ENCODE assay signal across 8 mouse cellular contexts in genomic region chr5:90223534-90224381, GRCm38 (mm10). TPM values are rescaled to one million over a fixed set of nuclear protein-coding genes. Genes with fewer than 3 reads are reported as not detected.
DNase-seq lines count a peak whose midpoint lies in the region; ATAC-seq and TF ChIP-seq lines count a peak whose summit lies in the region.

Cox18 (minus strand) TSS chr5:90224001.

- H3K36me3 ChIP-seq in C2C12 (ENCODE audit: control insufficient read depth, insufficient read depth), result peaks cover 40% of the 10 kb centered on the region
- peaks cover 46% of the 10 kb centered on the region for H3K36me3 ChIP-seq in erythroblast, embryonic 14.5 days (ENCODE audit: control insufficient read depth)
- H3K36me3 ChIP-seq in heart, embryonic 11.5 days (ENCODE audit: control insufficient read depth, insufficient read depth, low read length), result peaks cover 3% of the 10 kb centered on the region; the same call in 1 of the 2 replicates
- peaks cover 34% of the 10 kb centered on the region for H3K36me3 ChIP-seq in kidney, embryonic 16.5 days (ENCODE audit: insufficient read depth, low read length)
- H3K36me3 ChIP-seq in liver, adult 2 months (ENCODE audit: control insufficient read depth, insufficient read depth, low read length), result peaks cover 20% of the 10 kb centered on the region
- H3K36me3 ChIP-seq in myocyte (ENCODE audit: control insufficient read depth, insufficient read depth), result peaks cover 12% of the 10 kb centered on the region
- no peaks in the 10 kb centered on the region; the same call in 1 of the 2 replicates for H3K36me3 ChIP-seq in splenic B cell, adult 2 months (ENCODE audit: control insufficient read depth, insufficient read depth, low read length, poor library complexity, severe bottlenecking)

- H3K4me2 ChIP-seq in heart, embryonic 11.5 days, result peak within 1 kb of the TSS; percentile 78
- peak within 1 kb of the TSS; percentile 75 for H3K4me2 ChIP-seq in kidney, embryonic 16.5 days (replicated peaks; ENCODE audit: low read depth, low read length)
- peak within 1 kb of the TSS; percentile 91 for H3K4me2 ChIP-seq in myocyte (ENCODE audit: low read depth)

- ATAC-seq in heart, embryonic 11.5 days (replicated peaks; ENCODE audit: insufficient number of reproducible peaks, low FRiP score, low TSS enrichment), result peak; percentile 97
- peak; percentile 98 for ATAC-seq in kidney, embryonic 16.5 days (ENCODE audit: low FRiP score, low TSS enrichment)

- peaks cover 21% of the 10 kb centered on the region for H3K4me1 ChIP-seq in erythroblast, embryonic 14.5 days (ENCODE audit: control insufficient read depth)
- H3K4me1 ChIP-seq in heart, embryonic 11.5 days (ENCODE audit: control insufficient read depth, insufficient read depth, low read length), result peaks cover 6% of the 10 kb centered on the region
- peaks cover 15% of the 10 kb centered on the region for H3K4me1 ChIP-seq in kidney, embryonic 16.5 days (ENCODE audit: insufficient read depth, low read length)
- peaks cover 3% of the 10 kb centered on the region; the same call in 1 of the 2 replicates for H3K4me1 ChIP-seq in liver, adult 2 months (ENCODE audit: control insufficient read depth, insufficient read depth, low read length)

- H3K27me3 ChIP-seq in C2C12 (ENCODE audit: control insufficient read depth, insufficient read depth, insufficient read length), result no peaks in the 10 kb centered on the region
- H3K27me3 ChIP-seq in erythroblast, embryonic 14.5 days (ENCODE audit: control insufficient read depth), result no peaks in the 10 kb centered on the region
- no peaks in the 10 kb centered on the region for H3K27me3 ChIP-seq in heart, embryonic 11.5 days (ENCODE audit: control insufficient read depth, insufficient read depth, low read length)
- H3K27me3 ChIP-seq in kidney, embryonic 16.5 days (ENCODE audit: insufficient read depth, low read length), result no peaks in the 10 kb centered on the region
- H3K27me3 ChIP-seq in liver, adult 2 months (ENCODE audit: control insufficient read depth, insufficient read depth, low read length), result no peaks in the 10 kb centered on the region
- no peaks in the 10 kb centered on the region for H3K27me3 ChIP-seq in myocyte (ENCODE audit: control insufficient read depth, insufficient read depth, insufficient read length)
- H3K27me3 ChIP-seq in splenic B cell, adult 2 months (ENCODE audit: control insufficient read depth, insufficient read depth, low read length, poor library complexity, severe bottlenecking), result no peaks in the 10 kb centered on the region

- peak within 1 kb of the TSS; percentile 91 for H3K27ac ChIP-seq in heart, embryonic 11.5 days (ENCODE audit: low read depth, low read length)
- H3K27ac ChIP-seq in kidney, embryonic 16.5 days (ENCODE audit: low read length), result peak within 1 kb of the TSS; percentile 91
- H3K27ac ChIP-seq in liver, adult 2 months (replicated peaks; ENCODE audit: insufficient read depth, low read depth, low read length), result peak within 1 kb of the TSS; percentile 61

- H3ac ChIP-seq in C2C12 (ENCODE audit: control insufficient read depth, insufficient read length, low read depth), result peak within 1 kb of the TSS; percentile 88
- H3ac ChIP-seq in myocyte (ENCODE audit: control insufficient read depth, insufficient read length), result peak within 1 kb of the TSS; percentile 52

- peak; percentile 99 for DNase-seq in brain, embryonic 14.5 days (ENCODE audit: low read depth)
- peak; percentile 99 for DNase-seq in liver, adult 2 months (ENCODE audit: extremely low read depth, low read depth, low spot score)
- DNase-seq in splenic B cell, adult 2 months (ENCODE audit: low read depth, low spot score), result peak; percentile 100

- no peaks in the 10 kb centered on the region for H3K9me3 ChIP-seq in erythroblast, embryonic 14.5 days (ENCODE audit: control insufficient read depth, low read length)
- no peaks in the 10 kb centered on the region for H3K9me3 ChIP-seq in heart, embryonic 11.5 days (replicated peaks; ENCODE audit: control insufficient read depth, low read length)
- no peaks in the 10 kb centered on the region for H3K9me3 ChIP-seq in kidney, embryonic 16.5 days (ENCODE audit: low read length)

- peaks cover 10% of the 10 kb centered on the region for H3K79me3 ChIP-seq in C2C12 (ENCODE audit: low read depth)

- peaks cover 31% of the 10 kb centered on the region for H3K79me2 ChIP-seq in C2C12 (ENCODE audit: control insufficient read depth, insufficient read depth)
- no peaks in the 10 kb centered on the region; the same call in 1 of the 2 replicates for H3K79me2 ChIP-seq in liver, adult 2 months (ENCODE audit: control insufficient read depth, insufficient read depth, low read length)
- peaks cover 12% of the 10 kb centered on the region for H3K79me2 ChIP-seq in myocyte (ENCODE audit: control insufficient read depth, insufficient read depth)

- peak; percentile 55; the same call in 1 of the 2 replicates for TF ChIP-seq POLR2A in brain, embryonic 14.5 days (IDR thresholded peaks at IDR 0.05; ENCODE audit: borderline replicate concordance, extremely low read depth, insufficient read depth, insufficient read length, poor library complexity, severe bottlenecking)
- TF ChIP-seq POLR2A in liver, adult 2 months (IDR thresholded peaks at IDR 0.05; ENCODE audit: extremely low read depth, insufficient read depth, low read length), result peak; percentile 46; the same call in 1 of the 2 replicates
- TF ChIP-seq POLR2A in myocyte (IDR thresholded peaks at IDR 0.05; ENCODE audit: insufficient read length, low read depth), result peak; percentile 92

- TF ChIP-seq CTCF in C2C12 (IDR thresholded peaks at IDR 0.05; ENCODE audit: control insufficient read depth, insufficient read depth, insufficient read length), result no peak
- no peak for TF ChIP-seq CTCF in brain, embryonic 14.5 days (IDR thresholded peaks at IDR 0.05; ENCODE audit: borderline replicate concordance, extremely low read depth, insufficient read depth, insufficient read length)
- TF ChIP-seq CTCF in liver, adult 2 months (IDR thresholded peaks at IDR 0.05; ENCODE audit: low read depth, low read length), result peak; percentile 42

- under 1% methylated on average over 62 of the region's 62 CpGs for WGBS in heart, embryonic 11.5 days (ENCODE audit: insufficient replicate concordance)
- WGBS in kidney, embryonic 16.5 days, result under 1% methylated on average over 62 of the region's 62 CpGs
- WGBS in liver, adult 2 months, result under 1% methylated on average over 62 of the region's 62 CpGs

- H3K4me3 ChIP-seq in C2C12 (ENCODE audit: insufficient read depth, poor library complexity, severe bottlenecking) (peak within 1 kb of the TSS; percentile 55), myocyte (peak within 1 kb of the TSS; percentile 46)
- H3K4me3 ChIP-seq in erythroblast, embryonic 14.5 days (replicated peaks), result peak within 1 kb of the TSS; percentile 95
- H3K4me3 ChIP-seq in heart, embryonic 11.5 days (ENCODE audit: low read depth, low read length), result peak within 1 kb of the TSS; percentile 74
- H3K4me3 ChIP-seq in kidney, embryonic 16.5 days (ENCODE audit: low read length), result peak within 1 kb of the TSS; percentile 84
- H3K4me3 ChIP-seq in liver, adult 2 months (ENCODE audit: insufficient read depth, low read depth, low read length), result peak within 1 kb of the TSS; percentile 81

- H3K9ac ChIP-seq in heart, embryonic 11.5 days (ENCODE audit: low read depth, low read length), result peak within 1 kb of the TSS; percentile 93
- H3K9ac ChIP-seq in kidney, embryonic 16.5 days (replicated peaks; ENCODE audit: low read length), result peak within 1 kb of the TSS; percentile 84
- H3K9ac ChIP-seq in liver, adult 2 months (ENCODE audit: low read depth, low read length), result peak within 1 kb of the TSS; percentile 80

TF ChIP-seq in C2C12, 6 proteins besides CTCF, POLR2A, EP300 and RAD21:
- TF ChIP-seq FOSL1 (IDR thresholded peaks at IDR 0.05; ENCODE audit: insufficient read depth, low read length, poor library complexity, severe bottlenecking) (no peak), MAX (IDR thresholded peaks at IDR 0.05) (peak; percentile 92), CEBPB (IDR thresholded peaks at IDR 0.05; ENCODE audit: low read depth) (peak; percentile 46), MYOG (IDR thresholded peaks at IDR 0.05; ENCODE audit: control insufficient read depth, extremely low read depth, insufficient read length) (no peak), MYOD1 (IDR thresholded peaks at IDR 0.05; ENCODE audit: control insufficient read depth, insufficient read length, low read depth) (no peak), USF1 (IDR thresholded peaks at IDR 0.05; ENCODE audit: low read depth) (peak; percentile 5)

TF ChIP-seq in myocyte, 11 proteins besides CTCF, POLR2A, EP300 and RAD21:
- TF ChIP-seq MYOG (IDR thresholded peaks at IDR 0.05; ENCODE audit: control insufficient read depth in 1 of 3, insufficient read depth in 1 of 3, insufficient read length in 2 of 3, low read depth in 2 of 3), result no peak
- TF ChIP-seq SRF (IDR thresholded peaks at IDR 0.05; ENCODE audit: control insufficient read depth, insufficient read length, low read depth), result peak; percentile 84
- TF ChIP-seq POLR2AphosphoS2 (IDR thresholded peaks at IDR 0.05; ENCODE audit: insufficient read length, low read depth), result peak; percentile 100
- peak in 1 of 3 experiments; percentile 1 for TF ChIP-seq MYOD1 (IDR thresholded peaks at IDR 0.05; ENCODE audit: control insufficient read depth in 1 of 3, insufficient read length in 2 of 3, low read depth in 2 of 3)
- peak; percentile 75 for TF ChIP-seq MAX (IDR thresholded peaks at IDR 0.05; ENCODE audit: low read depth)
- TF ChIP-seq TCF12 (IDR thresholded peaks at IDR 0.05; ENCODE audit: insufficient read depth, poor library complexity, severe bottlenecking), result no peak
- TF ChIP-seq CEBPB (IDR thresholded peaks at IDR 0.05; ENCODE audit: insufficient read depth, poor library complexity, severe bottlenecking), result no peak

RNA-seq across cellular contexts. Expression of gene Cox18, which starts in this region (rescaled TPM):
- polyA plus RNA-seq in C2C12 (2012; fragmentation: generic; extraction: Trizol) (31.1 TPM), myocyte (2012; fragmentation: generic; extraction: Trizol) (27.7 TPM)
- polyA plus RNA-seq in brain, embryonic 14.5 days (2012; rRNA removed), result 23.9 and 26.4 TPM in 2 replicates
- 2.6 TPM in 2 replicates for polyA plus RNA-seq in erythroblast, embryonic 14.5 days (2012)
- 34.8 and 37.3 TPM in 2 replicates for polyA plus RNA-seq in heart, embryonic 11.5 days (2014; fragmentation: Nextera tagmentation; extraction: Ambion mirVana)
- polyA plus RNA-seq in kidney, embryonic 16.5 days (2015; fragmentation: Nextera tagmentation; extraction: Ambion mirVana), result 29.8 and 33.4 TPM in 2 replicates
- total RNA-seq in liver, adult 2 months (2014; rRNA removed), result 10.0 and 12.6 TPM in 2 replicates
- 23.2 and 28.8 TPM in 2 replicates for polyA plus RNA-seq in liver, adult 2 months (2012; rRNA removed)

Comparison
In these comparisons a context has a peak if more than half of its experiments do, and no peak if none do; other contexts are left out.
1. Peak in every context shown above with its lines: DNase-seq, ATAC-seq, H3K4me3 ChIP-seq and H3K27ac ChIP-seq.